ENCODE assay signal across 8 mouse cellular contexts in genomic region chr4:155992906-155993547, GRCm38 (mm10). TPM values are rescaled to one million over a fixed set of nuclear protein-coding genes. Genes with fewer than 3 reads are reported as not detected.
DNase-seq lines count a peak whose midpoint lies in the region; ATAC-seq and TF ChIP-seq lines count a peak whose summit lies in the region.

No protein-coding gene starts in this region.

- DNase-seq in NIH3T3 (ENCODE audit: low read depth), result peak; percentile 93
- DNase-seq in cerebellum, adult 9-10 months, result peak; percentile 98
- DNase-seq in hindbrain, embryonic 11.5 days (ENCODE audit: low spot score), result peak; percentile 96
- DNase-seq in layer of hippocampus, adult 9-11 months, result peak; percentile 96
- DNase-seq in lung, postnatal 0 days (ENCODE audit: low spot score), result peak; percentile 97
- peak; percentile 97 for DNase-seq in retina, embryonic 14.5 days (ENCODE audit: low spot score)
- peak; percentile 98 for DNase-seq in thymus, postnatal 4 days

- TF ChIP-seq EP300 in lung, postnatal 0 days (IDR thresholded peaks at IDR 0.05), result no peak

- H3K27me3 ChIP-seq in hindbrain, embryonic 11.5 days (ENCODE audit: control insufficient read depth, insufficient read depth, low read length), result no peaks in the 10 kb centered on the region
- no peaks in the 10 kb centered on the region for H3K27me3 ChIP-seq in lung, postnatal 0 days (replicated peaks; ENCODE audit: insufficient read depth, low read length)

- H3K36me3 ChIP-seq in hindbrain, embryonic 11.5 days (ENCODE audit: control insufficient read depth, insufficient read depth, low read length), result no peaks in the 10 kb centered on the region
- peaks cover 3% of the 10 kb centered on the region; the same call in 1 of the 2 replicates for H3K36me3 ChIP-seq in lung, postnatal 0 days (ENCODE audit: insufficient read depth, low read length)

- peak overlapping the region; percentile 60 for H3K4me2 ChIP-seq in hindbrain, embryonic 11.5 days (replicated peaks; ENCODE audit: low read depth, low read length)
- H3K4me2 ChIP-seq in lung, postnatal 0 days (replicated peaks; ENCODE audit: low read depth, low read length), result peak overlapping the region; percentile 70

- H3K9ac ChIP-seq in hindbrain, embryonic 11.5 days (ENCODE audit: low read depth, low read length), result peak overlapping the region; percentile 72
- H3K9ac ChIP-seq in lung, postnatal 0 days (replicated peaks; ENCODE audit: low read depth), result peak overlapping the region; percentile 80

- peaks cover 13% of the 10 kb centered on the region for H3K4me1 ChIP-seq in hindbrain, embryonic 11.5 days (replicated peaks; ENCODE audit: control insufficient read depth, insufficient read depth, low read length)
- peaks cover 15% of the 10 kb centered on the region; the same call in 1 of the 2 replicates for H3K4me1 ChIP-seq in lung, postnatal 0 days (ENCODE audit: insufficient read depth, low read depth, low read length)

- TF ChIP-seq CTCF in lung, postnatal 0 days (IDR thresholded peaks at IDR 0.05), result peak; percentile 43; the same call in 1 of the 2 replicates

- peak overlapping the region; percentile 85 for H3K4me3 ChIP-seq in hindbrain, embryonic 11.5 days (ENCODE audit: low read depth, low read length)
- peak overlapping the region; percentile 93 for H3K4me3 ChIP-seq in lung, postnatal 0 days (ENCODE audit: low read depth, low read length)

- H3K27ac ChIP-seq in hindbrain, embryonic 11.5 days (ENCODE audit: low read depth, low read length), result peak overlapping the region; percentile 92
- peak overlapping the region; percentile 94 for H3K27ac ChIP-seq in lung, postnatal 0 days (ENCODE audit: low read length)

- WGBS in hindbrain, embryonic 11.5 days, result under 1% methylated on average over 70 of the region's 70 CpGs
- WGBS in lung, postnatal 0 days, result under 1% methylated on average over 70 of the region's 70 CpGs

- peak; percentile 82 for ATAC-seq in frontal cortex, adult (ENCODE audit: low TSS enrichment)
- peak; percentile 87 for ATAC-seq in hindbrain, embryonic 11.5 days (ENCODE audit: low FRiP score)
- ATAC-seq in lung, postnatal 0 days, result peak; percentile 86

- no peaks in the 10 kb centered on the region for H3K9me3 ChIP-seq in hindbrain, embryonic 11.5 days (ENCODE audit: control insufficient read depth, low read length)
- H3K9me3 ChIP-seq in lung, postnatal 0 days (ENCODE audit: low read length), result no peaks in the 10 kb centered on the region

RNA-seq across cellular contexts. Expression of gene Sdf4, which starts 0.4 kb away (rescaled TPM):
- 136 and 143 TPM in 2 replicates for polyA plus RNA-seq in hindbrain, embryonic 11.5 days (2014; fragmentation: Nextera tagmentation; extraction: Ambion mirVana)
- 155 and 166 TPM in 2 replicates for polyA plus RNA-seq in lung, postnatal 0 days (2015; fragmentation: Nextera tagmentation; extraction: Ambion mirVana)

RNA-seq across cellular contexts. Expression of gene B3galt6, which starts 0.6 kb away (rescaled TPM):
- 18.2 and 19.4 TPM in 2 replicates for polyA plus RNA-seq in hindbrain, embryonic 11.5 days (2014; fragmentation: Nextera tagmentation; extraction: Ambion mirVana)
- polyA plus RNA-seq in lung, postnatal 0 days (2015; fragmentation: Nextera tagmentation; extraction: Ambion mirVana), result 6.8 TPM in 2 replicates

RNA-seq across cellular contexts. Expression of gene Tnfrsf4, which starts 20.6 kb away (rescaled TPM):
- polyA plus RNA-seq in hindbrain, embryonic 11.5 days (2014; fragmentation: Nextera tagmentation; extraction: Ambion mirVana), result 0.39 and 0.73 TPM in 2 replicates
- polyA plus RNA-seq in lung, postnatal 0 days (2015; fragmentation: Nextera tagmentation; extraction: Ambion mirVana), result 4.9 and 5.2 TPM in 2 replicates

RNA-seq across cellular contexts. Expression of gene C1qtnf12, which starts 30.9 kb away (rescaled TPM):
- 21.0 and 24.0 TPM in 2 replicates for polyA plus RNA-seq in hindbrain, embryonic 11.5 days (2014; fragmentation: Nextera tagmentation; extraction: Ambion mirVana)
- polyA plus RNA-seq in lung, postnatal 0 days (2015; fragmentation: Nextera tagmentation; extraction: Ambion mirVana), result 30.6 and 36.2 TPM in 2 replicates

RNA-seq across cellular contexts. Expression of gene Tnfrsf18, which starts 32.9 kb away (rescaled TPM):
- polyA plus RNA-seq in hindbrain, embryonic 11.5 days (2014; fragmentation: Nextera tagmentation; extraction: Ambion mirVana), result 0.74 and 2.4 TPM in 2 replicates
- 1.6 and 1.9 TPM in 2 replicates for polyA plus RNA-seq in lung, postnatal 0 days (2015; fragmentation: Nextera tagmentation; extraction: Ambion mirVana)

Comparison
In these comparisons a context has a peak if more than half of its experiments do, and no peak if none do; other contexts are left out.
1. Peak in every context shown above with its lines: DNase-seq, ATAC-seq, H3K4me3 ChIP-seq and H3K27ac ChIP-seq.